Mouse (Mus musculus) adrenal gland, adult 8-10 months (tissue): ENCODE results near the gene Ppm1h. TPM values are rescaled to one million over a fixed set of nuclear protein-coding genes. Genes with fewer than 3 reads are reported as not detected.
"Not testable (repeated sequence)": the region's sequence is repeated elsewhere in the genome, so short reads cannot be mapped to it uniquely, and the experiment has no call there.

Source experiments
- DNase-seq: peaks from one replicate; pipeline ENCODE4 v3.0.0; 2022
- total RNA-seq, 4 experiments: library from RNA; stranded (reverse); gene quantifications; 2 replicates each; pipeline ENCODE4 v1.2.4; 2022

Gene Ppm1h
- total RNA-seq, 4 experiments from 2014 or later = 20.7 to 25.8 (median 24.2) TPM

- no peak for DNase-seq
Measured at GRCm38 (mm10) chr10:122939546-122939945, 261.0 kb downstream of the Ppm1h start.

GRCm38 (mm10) chr10:122942771-122943170 lies 264.2 kb downstream of the Ppm1h start:
- DNase-seq = no peak

DNA sequence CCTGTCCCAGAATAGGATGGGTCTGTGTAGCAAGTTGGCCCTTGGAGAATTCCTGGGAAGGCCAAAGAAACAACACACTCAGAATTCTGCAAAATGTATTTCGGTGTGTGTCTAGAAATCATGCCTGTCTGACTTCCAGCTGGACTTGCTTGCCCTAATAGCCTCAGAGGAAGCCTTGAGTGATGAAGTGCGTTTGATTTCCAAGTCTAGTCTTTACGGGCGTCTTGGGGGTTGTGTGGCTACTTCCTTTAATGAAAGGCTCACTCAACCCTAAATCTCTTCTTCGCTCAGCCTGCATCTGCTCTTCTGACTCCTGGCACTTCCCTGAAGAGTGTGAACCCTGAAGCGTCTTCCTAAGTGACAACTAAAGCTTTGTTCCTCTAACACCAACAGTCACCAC lies 265.3 kb downstream of the Ppm1h start:
- no peak for DNase-seq

GRCm38 (mm10) chr10:122944888-122945287 lies 266.3 kb downstream of the Ppm1h start:
- no peak for DNase-seq

DNA sequence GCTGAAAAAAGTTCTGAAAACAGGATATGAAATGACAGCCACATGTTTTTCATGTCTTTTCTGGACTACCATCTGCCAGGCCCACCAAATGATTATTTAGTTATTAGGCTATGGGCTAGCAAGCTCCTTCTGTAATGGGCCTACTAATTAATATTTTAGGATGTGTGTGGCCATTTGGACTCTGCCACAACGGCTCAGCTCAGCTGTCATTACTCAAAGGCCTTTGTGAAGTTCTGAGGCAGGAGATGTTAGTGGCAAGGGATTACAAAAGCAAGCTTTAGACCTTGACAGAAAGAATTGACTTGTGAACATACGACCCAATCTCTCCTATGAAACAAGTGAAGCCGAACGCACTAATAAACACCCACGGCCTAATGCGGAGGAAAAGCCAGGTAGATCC lies 272.4 kb downstream of the Ppm1h start:
- no peak for DNase-seq

DNA sequence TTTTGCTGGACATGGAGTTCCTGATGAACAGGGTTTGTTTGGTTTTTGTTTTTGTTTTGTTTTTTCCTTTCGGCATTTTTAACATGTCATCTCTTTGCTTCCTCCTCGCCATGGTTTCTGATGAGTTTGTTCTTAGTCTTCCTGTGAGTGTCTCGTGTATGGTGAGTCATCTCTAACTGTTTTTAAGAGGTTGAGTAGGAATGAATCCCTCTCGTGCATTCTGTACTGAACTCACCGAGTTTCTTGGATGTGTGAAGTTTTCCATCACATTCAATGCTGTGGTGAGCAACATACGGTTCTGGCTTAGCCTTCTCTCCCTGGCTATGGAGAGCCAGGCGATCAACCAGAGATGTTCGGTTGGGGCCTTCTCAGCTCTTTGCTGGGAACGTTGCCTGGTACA lies 275.0 kb downstream of the Ppm1h start:
- no peak for DNase-seq

GRCm38 (mm10) chr10:122957918-122958317 lies 279.4 kb downstream of the Ppm1h start:
- no peak for DNase-seq

DNA sequence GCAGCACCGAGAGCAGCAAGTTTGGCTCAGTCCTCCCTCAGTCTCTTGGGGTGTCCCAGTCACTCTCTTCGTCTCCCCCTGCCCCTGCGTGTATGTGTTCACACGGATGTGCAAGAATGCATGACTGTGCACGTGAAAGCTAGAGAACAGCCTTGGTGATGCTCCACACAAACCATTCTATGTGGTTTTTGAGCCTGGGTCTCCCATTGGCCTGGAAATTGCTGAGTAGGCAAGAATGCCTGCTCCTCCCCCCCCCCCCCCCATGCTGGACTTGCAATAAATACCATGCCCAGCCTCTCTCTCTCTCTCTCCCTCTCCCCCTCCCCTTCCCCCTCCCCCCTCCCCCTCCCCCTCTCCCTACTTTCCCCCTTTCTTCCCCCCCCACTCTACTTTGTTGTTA lies 280.1 kb downstream of the Ppm1h start:
- DNase-seq = no peak

DNA sequence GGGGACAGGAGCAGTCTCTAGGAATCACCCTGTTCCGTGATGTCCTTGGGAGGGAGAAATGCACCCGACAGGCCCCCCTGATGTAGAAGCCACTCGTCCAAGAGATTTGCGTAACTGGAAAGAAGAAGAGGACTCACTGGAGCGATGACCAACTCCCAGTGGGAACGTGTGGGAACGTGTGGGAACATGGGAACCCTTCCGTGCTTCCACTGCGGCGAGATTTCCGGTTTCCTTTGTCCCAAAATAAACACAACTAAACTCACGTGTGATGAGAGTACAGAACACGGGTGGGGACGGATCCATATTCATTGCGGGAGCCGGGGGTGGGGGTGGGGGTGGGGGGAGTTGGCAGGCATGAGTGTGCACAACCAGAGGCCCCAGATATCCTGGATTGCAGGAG lies 281.7 kb downstream of the Ppm1h start:
- no peak for DNase-seq

- no peak for DNase-seq
Measured at GRCm38 (mm10) chr10:122960738-122961137, 282.2 kb downstream of the Ppm1h start.

GRCm38 (mm10) chr10:122961494-122961893 lies 282.9 kb downstream of the Ppm1h start:
- no peak for DNase-seq

- DNase-seq = no peak
Measured at GRCm38 (mm10) chr10:122962651-122963050, 284.1 kb downstream of the Ppm1h start.

DNA sequence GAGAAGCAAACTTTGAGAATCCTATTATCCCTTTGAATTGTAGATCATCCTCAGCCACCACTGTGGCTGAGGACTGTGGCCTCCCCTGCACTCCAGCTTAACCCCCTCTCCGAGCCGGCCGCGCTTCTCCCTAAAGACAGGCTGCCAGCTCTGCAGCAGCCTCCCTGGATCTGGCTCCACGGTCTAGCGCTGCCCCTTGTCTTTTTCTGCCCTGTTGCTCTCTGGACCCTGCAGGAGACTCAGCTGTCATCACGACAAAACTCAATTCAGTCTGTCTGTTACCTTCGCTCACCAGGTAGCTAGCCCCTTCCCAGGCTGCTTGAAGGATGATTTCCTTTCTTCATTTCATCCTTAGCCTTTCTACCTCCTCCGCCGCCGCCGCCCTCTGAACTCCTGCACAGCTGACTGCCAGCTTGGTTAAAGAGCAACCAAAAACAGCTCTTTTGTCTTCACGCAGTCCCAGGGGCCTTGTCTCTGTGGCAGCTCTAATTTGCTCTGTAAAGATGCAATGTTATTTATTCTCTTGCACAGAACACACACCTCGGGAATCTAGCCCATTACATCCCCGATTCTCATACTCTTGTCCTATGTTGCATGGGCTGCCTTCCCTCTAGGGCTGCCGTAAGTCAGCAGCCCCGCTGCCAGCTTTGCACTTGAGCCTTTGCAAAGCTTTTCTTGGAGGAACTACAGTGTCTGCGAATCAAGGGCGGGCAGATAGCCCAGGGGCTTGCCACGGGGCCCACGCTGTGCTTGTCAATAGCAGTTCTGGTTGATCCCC lies 285.1 kb downstream of the Ppm1h start:
- DNase-seq = no peak

- DNase-seq = no peak
Measured at GRCm38 (mm10) chr10:122964241-122964636, 285.7 kb downstream of the Ppm1h start.

- DNase-seq = not testable (repeated sequence)
Measured at GRCm38 (mm10) chr10:122965650-122966049, 287.1 kb downstream of the Ppm1h start.

DNA sequence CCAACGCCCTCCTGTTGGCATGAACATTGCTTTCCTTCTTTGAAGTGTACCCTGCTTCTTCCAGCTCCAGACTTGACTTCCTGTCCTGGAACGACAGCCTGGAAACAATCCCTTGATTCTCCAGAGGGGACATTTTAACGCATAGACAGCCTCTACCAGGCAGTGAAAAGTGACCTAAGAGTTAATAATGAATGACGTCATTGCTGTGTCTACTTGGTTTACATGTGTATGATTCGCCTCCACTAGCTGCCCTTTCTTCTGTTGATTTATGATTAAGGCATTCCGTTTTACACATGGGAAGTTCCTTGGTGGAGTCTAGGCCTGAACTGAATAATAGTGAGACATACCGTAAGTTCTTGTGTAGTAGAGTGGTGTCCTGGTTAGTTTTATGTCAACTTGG lies 287.9 kb downstream of the Ppm1h start:
- DNase-seq = no peak

DNA sequence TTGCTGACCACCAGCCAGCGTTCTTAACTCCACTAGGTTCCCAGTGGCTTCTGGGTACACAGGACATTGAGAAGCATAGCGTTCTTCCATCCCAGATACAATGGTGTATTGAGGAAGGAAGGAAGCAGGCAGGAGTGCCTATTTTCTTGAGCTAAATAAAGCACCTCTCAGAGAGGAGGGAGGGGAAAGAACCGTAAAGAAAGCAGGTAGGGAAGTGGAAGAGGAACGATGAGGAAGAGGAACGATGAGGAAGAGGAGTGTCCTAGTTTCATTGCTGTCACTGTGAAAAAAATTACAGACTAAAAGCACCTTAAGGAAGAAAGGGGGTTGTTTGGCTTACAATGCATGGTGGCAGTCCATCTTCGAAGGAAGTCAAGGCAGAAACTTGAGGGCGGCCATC lies 291.6 kb downstream of the Ppm1h start:
- no peak for DNase-seq

- DNase-seq = no peak
Measured at GRCm38 (mm10) chr10:122973241-122973640, 294.7 kb downstream of the Ppm1h start.

DNA sequence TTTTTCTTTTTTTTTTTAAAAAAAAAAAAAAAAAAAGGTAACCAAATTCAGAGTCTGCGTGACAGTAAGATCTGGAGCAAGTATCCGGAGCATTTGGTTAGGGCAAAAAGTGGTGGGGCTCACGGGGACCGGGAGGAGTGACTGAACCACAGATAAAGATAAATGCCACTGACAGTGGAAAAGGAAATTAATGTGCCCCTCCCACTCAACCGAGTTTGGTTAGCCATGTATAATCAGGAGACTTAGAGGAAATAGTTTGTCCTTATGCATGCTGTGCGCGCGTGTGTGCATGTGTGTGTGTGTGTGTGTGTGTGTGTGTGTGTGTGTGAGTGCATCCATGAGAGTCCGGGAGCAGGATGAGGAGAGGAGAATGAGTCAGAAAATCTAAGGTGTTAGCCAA lies 297.5 kb downstream of the Ppm1h start:
- no peak for DNase-seq

DNA sequence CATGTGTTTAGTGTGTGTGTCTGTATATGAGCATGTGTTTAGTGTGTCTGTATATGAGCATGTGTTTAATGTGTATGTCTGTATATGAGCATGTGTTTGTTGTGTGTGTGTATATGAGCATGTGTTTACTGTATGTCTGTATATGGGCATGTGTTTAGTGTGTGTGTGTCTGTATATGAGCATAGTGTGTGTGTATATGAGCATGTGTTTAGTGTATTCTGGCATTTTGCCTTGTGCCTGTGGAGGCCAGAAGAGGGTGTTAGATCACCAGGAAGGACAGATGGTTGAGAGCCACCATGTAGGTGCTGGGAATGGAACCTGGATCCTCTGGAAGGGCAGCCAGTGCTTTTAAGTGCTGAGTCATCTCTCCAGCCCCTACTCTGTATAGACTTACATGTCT lies 300.8 kb downstream of the Ppm1h start:
- DNase-seq = no peak

GRCm38 (mm10) chr10:122980123-122980522 lies 301.6 kb downstream of the Ppm1h start:
- no peak for DNase-seq

DNA sequence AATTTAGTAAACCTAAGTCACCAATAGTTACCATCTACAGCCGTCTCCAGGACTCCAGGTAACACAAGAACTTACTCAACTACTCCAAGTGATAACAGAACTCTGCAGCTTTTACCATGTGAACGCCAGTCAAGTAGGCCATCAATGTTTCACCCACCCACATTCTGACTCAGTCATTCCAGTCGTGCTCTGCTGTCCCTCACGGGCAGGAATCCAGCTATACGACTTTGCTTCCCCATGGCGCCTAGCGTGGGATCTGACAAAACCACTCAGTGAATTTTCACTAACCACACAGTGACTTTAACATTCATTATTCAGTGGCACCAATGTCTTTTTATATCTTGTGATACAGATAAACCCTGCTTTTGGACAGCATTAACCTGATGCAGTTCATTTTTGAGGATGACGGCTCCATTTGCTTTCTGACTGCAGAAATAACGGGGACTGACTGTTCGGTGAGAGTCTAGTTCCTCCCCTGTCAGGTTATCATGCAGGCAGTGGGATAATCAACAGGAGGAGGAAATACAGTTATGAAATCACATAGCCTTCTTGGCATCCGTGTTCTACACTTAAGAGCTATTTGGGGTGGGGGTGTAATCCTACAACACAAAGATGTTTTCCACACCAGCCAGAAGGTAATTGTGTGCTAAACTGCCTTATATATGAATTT lies 304.5 kb downstream of the Ppm1h start:
- no peak for DNase-seq

DNA sequence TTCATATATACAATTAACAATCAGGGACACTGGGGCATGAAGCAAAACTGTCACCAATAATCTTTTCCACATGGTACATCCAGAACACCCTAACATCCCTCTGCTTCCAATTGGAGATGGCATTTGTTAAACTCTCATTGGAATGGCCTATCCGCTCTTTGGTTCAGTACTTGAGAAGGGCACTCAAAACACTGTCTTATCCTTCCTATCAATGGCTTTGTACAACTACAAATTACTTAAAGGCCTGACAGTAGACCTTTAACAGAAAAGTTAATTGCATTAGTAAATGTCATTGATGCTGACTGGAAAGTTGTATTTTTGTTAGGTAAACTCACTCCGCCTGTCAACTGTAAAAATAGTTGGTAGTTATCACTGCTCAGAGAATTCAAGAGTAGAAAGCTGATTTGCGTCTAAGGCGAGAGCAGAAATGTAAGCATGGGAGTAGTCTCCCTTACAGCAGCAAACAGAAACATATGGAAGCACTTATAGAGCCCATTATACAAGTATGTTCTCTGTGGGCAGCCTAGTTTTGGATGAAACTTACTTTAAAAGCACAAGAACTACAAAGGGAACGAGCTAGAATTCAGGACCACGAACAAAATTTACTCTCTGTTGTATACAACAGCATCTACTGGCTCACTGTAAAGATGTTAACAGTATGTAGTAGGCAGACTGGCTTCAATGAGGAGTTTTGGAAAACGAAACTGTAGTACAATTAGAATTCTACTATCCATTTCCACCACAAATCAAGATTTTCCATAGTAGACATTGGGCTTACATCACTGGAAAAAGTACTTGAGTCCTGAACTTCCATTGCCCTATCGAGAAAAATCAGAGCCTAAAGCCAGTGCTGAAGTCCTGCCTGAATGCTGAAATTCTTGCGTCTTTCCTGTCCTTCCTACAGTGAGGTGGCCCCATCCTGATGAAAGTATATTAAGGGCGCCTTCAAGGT lies 305.3 kb downstream of the Ppm1h start:
- DNase-seq = no peak
